Mouse (Mus musculus) layer of hippocampus, adult 11-12 months (tissue): Measurements from ENCODE around the gene Tmem53.
"Not testable (repeated sequence)": the region's sequence is repeated elsewhere in the genome, so short reads cannot be mapped to it uniquely, and the experiment has no call there.

ENCODE experiments used
- DNase-seq: peaks from one replicate; pipeline ENCODE4 v3.0.0; 2022; ENCODE audit warnings: low spot score

Gene Tmem53

GRCm38 (mm10) chr4:117252351-117252750 is 600 bp downstream of the Tmem53 start:
- DNase-seq = no peak

- no peak for DNase-seq
Measured at GRCm38 (mm10) chr4:117252755-117253154, 1.0 kb downstream of the Tmem53 start.

- DNase-seq = no peak
Measured at GRCm38 (mm10) chr4:117253218-117254016, 1.7 kb downstream of the Tmem53 start.

- no peak for DNase-seq
Measured at GRCm38 (mm10) chr4:117254017-117254627, 2.4 kb downstream of the Tmem53 start.

- no peak for DNase-seq
Measured at GRCm38 (mm10) chr4:117254672-117255071, 2.9 kb downstream of the Tmem53 start.

- not testable (repeated sequence) for DNase-seq
Measured at GRCm38 (mm10) chr4:117259909-117260308, 8.2 kb downstream of the Tmem53 start.

GRCm38 (mm10) chr4:117261222-117261621 is 9.5 kb downstream of the Tmem53 start:
- DNase-seq = no peak

GRCm38 (mm10) chr4:117262101-117262913 is 10.6 kb downstream of the Tmem53 start:
- no peak for DNase-seq

GRCm38 (mm10) chr4:117262987-117263386 is 11.2 kb downstream of the Tmem53 start:
- DNase-seq = no peak

- DNase-seq = peak; percentile 90
Measured at GRCm38 (mm10) chr4:117267284-117267683, 15.5 kb downstream of the Tmem53 start.

- no peak for DNase-seq
Measured at GRCm38 (mm10) chr4:117267831-117268437, 16.2 kb downstream of the Tmem53 start.

- DNase-seq = peak; percentile 85
Measured at GRCm38 (mm10) chr4:117270278-117270677, 18.5 kb downstream of the Tmem53 start.

GRCm38 (mm10) chr4:117272459-117272858 is 20.7 kb downstream of the Tmem53 start:
- DNase-seq = no peak

- DNase-seq = no peak
Measured at GRCm38 (mm10) chr4:117274720-117275119, 23.0 kb downstream of the Tmem53 start.

GRCm38 (mm10) chr4:117276281-117276711 is 24.5 kb downstream of the Tmem53 start:
- no peak for DNase-seq

- DNase-seq = peak; percentile 48
Measured at GRCm38 (mm10) chr4:117277021-117277420, 25.3 kb downstream of the Tmem53 start.

- DNase-seq = no peak
Measured at GRCm38 (mm10) chr4:117277687-117278086, 25.9 kb downstream of the Tmem53 start.

GRCm38 (mm10) chr4:117278381-117279252 is 26.9 kb downstream of the Tmem53 start:
- no peak for DNase-seq

GRCm38 (mm10) chr4:117279253-117279642 is 27.5 kb downstream of the Tmem53 start:
- DNase-seq = no peak

GRCm38 (mm10) chr4:117280397-117280930 is 28.7 kb downstream of the Tmem53 start:
- no peak for DNase-seq
